Mouse (Mus musculus): ENCODE data around the gene Msh5. TPM values are rescaled to one million over a fixed set of nuclear protein-coding genes. Genes with fewer than 3 reads are reported as not detected.
A peak's percentile ranks its signal among the peaks of the same experiment; 100 is the strongest.
"Not testable (repeated sequence)": the region's sequence is repeated elsewhere in the genome, so short reads cannot be mapped to it uniquely, and the experiment has no call there.

Gene Msh5
- total RNA-seq, 1 experiment from 2014 or later, result 3.6 TPM

DNA sequence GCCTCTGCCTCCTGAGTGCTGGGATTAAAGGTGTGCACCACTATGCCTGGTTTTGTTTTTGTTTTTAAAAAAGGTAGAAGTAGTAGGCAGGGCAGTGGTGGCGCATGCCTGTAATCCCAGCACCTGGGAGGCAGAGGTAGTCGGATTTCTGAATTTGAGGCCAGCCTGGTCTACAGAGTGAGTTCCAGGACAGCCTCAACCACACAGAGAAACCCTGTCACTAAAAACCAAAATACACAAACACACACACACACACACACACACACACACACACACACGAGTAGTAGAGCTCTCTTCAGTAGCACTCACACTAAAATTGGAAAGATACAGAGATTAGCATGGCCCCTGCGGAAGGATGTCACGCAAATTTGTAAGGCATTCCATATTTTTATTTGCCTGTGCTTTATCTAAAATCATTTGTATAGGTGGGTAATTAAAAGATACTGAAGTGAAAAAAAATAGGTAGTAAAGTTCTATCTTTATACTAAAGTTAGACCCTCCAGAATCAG lies 2.4 kb upstream of the Msh5 start:
- no peak for DNase-seq

DNA sequence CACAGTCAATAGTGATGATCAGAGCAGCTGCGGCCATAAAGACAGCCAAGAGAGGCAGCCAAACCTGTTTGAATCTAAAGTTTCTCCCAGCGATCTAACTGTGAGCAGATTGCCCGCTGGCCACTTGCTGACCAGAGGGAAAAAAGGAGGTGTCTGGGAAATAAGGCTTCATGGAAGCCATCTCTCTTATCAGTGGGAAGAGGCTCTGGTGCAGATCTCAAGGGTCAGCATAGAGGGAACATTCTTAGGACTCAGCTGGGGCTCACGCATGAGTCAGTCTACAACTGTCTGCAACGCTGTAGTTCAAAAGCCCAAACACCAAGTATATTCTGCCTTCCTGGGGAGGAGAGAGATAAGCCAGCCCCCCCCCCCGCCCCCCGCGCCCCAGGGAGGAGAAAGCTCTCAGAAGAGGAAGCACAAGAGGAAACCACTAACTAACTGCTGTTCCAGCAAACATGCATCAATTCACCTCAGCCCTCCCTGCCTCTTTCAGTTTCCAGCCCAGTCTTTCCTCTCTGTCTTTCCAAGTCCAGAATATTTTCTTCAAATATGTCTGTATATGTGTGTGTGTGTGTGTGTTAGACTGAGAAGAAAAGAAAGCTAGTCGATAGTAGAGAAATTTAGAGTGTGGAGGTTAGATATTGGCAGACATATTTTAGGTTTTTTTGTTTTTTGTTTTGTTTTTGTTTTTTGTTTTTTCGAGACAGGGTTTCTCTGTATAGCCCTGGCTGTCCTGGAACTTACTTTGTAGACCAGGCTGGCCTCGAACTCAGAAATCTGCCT lies 1.8 kb upstream of the Msh5 start:
- DNase-seq, result peak; percentile 23

DNA sequence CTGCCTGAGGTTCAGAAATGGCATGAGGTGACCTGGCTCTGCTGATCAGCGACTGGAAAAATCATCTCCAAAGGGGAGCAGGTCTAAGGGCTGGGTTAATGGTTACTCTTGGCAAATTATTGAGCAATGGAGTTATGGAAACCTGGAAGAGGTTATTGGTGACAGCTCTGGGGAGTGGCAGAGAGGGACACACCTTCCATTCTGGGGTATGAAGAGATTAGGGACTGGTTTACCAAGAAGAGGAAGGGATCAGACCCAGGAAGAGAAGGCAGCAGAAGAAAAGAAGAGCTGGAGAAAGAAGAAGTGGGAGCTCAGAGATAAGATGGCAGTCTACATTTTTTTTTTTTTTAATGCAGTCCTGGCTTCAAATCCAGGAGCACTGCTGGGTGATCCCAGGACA lies 1.1 kb upstream of the Msh5 start:
- peak; percentile 2 for DNase-seq

DNA sequence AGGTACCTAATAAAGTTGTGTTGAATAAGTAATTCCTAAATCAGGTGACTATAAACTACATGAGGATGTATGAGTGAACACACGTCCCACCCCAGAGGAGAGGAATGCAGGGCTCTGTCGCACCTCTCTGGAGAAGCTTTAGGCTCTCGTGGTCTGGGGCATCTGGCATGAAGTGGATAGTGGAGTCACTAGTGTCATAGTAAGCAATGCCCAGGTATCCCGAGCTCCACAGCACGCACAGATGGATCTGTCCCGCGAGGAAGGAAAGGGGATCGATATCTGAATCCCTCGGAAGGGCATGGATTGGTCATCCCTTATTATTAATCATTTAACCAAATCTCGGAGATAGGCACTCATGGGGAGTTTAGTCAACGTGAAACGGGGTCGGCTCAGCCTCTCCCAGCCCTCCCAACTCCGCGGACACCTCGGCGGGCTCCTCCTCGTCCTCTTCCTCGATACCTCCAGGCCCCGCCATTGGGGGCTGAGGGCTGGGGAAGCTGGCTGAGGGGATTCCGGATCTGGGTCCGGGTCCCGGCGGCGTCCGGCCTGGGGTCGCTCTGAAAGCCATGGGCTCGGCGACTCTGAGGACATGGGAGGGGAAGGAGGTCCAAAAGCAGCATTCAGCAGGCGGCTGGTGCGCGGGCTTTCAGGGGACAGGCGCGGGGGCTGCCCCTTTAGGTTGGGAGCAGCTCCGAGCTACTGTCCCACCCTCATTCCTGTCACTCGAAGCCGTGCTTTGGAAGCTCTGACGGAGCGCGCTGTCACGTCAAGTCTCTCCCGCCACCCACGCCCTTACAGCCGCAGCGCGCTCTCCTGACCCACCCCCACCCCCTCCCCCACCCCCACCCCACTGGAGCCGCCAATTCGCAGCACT lies 501 bp downstream of the Msh5 start:
- peak; percentile 3 for DNase-seq

DNA sequence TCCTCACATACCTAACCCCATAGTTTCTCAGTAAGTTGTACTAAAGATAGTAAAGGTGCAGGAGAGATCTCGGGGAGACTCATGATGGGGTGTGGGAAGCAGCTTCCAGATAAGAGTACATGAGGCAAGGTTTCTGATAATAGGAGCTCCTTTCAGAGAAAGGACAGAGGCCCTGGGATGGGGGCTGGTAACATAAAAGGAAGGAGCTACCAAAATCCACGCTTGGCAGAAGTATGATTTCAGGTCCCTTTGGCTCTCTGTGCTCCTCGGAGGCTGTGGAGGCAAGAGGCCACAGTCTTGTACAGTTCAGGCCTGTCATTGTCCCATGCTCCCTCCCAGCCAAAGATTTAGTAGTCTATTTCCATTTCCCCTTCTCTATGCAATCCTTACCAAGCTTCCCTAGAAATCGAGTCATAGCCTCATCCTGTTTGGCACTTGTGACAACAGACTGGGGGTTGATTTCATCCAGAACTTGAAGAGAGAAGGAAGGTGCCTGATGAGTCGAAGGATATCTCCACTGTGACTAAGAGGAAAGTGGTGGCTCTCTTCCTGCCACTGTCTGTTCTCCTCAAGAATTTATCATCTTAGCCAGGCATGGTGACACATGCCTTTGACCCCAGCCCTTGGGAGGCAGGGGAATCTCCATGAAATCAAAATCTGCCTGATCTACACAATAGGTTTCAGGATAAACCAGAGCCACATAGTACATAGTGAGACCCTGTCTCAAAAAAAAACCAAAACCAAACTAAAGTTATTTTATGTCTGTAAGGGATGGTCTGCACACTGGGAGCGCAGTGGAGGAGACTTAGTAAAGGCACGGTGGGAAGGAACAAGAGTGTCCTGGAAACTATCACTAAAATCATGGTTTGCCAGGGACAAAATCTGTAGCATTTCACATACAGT lies 1.4 kb downstream of the Msh5 start:
- DNase-seq, result peak; percentile 7

DNA sequence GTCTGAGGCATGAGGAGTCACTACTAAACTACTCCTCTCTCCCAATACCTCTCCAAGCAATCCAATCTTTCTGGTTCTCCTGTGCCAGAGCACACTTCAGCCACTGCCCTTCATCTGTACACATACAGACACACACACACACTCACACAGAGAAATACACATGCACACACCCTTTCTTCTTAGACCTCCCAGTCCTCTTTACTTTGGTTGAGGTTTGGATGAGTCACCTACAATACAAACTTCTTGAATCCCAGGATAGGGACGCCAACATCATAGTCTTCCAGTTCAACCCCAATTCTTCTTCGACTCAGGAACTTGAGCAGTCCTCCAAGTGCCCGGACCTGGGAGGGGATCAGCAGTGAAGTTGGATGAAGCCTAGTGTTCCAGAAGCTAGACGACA lies 2.8 kb downstream of the Msh5 start:
- DNase-seq, result no peak

DNA sequence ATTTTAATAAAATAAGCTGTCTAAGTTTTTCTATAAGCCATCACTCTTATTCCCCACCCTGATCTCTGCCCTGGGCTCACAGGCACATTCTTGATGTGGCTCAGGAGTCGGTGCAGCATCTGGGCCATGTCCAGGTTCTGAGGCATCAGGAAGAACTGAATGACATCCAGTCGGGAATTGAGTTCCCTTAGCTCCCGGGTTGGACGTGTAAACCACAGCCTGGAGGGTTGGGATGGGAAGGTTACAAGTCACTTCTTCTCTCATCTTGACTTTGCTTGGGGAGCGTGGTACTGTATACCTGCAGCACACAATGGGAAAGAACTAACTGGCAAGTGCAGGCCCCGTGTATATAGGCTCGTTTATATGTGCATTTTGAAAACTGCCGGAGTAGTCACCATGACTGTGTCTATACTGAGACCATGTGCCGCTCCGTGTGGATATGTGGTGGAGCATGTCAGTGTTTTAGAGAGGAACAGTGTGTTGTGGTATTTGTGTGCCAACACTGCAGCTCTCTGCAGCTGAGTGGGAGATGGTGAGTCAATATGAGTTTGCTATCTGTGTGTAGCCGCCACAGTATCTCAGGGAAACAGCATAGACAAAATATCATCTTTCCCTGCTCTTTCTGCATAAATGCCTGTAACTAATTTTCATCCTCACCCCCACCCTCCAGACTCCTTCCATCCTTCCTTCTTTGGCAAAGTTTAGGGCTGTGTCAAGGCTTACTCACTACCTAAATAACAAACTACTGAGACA lies 7.2 kb downstream of the Msh5 start:
- DNase-seq, result no peak

DNA sequence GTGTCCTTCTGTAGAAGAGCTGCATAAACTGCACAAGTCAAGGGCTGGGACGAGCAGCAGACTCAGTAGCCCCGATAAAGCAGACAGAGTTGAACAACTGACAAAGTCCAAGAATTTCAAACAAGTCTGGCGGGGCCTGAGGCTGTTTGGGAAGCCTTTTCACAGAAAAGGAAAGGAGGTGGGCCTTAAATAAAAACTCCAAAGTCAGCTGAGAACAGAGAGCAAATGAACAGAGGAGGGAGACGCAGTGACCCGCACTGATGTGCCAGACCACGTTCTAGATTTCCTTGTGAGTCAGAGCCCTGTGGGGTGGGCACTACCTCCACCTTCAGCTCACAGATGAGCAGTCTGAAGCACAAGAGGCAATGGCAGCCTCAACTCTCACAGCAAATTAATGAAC lies 11.6 kb downstream of the Msh5 start:
- peak; percentile 3 for DNase-seq

DNA sequence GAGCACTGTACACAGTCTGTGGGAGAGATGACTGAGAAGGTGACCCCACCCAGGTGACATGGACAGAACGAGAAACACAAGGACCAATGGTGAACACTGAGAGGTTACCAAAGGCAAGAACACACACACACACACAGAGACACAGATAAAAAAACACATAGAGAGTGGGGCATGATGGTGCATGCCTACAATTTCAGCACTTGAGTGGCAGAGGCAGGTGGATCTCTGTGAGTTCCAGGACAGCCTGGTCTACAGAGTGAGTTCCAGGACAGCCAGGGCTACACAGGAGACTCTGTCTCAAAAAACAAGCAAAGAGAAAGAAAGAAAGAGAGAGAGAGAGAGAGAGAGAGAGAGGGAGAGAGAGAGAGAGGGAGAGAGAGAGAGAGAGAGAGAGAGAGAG lies 12.8 kb downstream of the Msh5 start:
- DNase-seq, result not testable (repeated sequence)

DNA sequence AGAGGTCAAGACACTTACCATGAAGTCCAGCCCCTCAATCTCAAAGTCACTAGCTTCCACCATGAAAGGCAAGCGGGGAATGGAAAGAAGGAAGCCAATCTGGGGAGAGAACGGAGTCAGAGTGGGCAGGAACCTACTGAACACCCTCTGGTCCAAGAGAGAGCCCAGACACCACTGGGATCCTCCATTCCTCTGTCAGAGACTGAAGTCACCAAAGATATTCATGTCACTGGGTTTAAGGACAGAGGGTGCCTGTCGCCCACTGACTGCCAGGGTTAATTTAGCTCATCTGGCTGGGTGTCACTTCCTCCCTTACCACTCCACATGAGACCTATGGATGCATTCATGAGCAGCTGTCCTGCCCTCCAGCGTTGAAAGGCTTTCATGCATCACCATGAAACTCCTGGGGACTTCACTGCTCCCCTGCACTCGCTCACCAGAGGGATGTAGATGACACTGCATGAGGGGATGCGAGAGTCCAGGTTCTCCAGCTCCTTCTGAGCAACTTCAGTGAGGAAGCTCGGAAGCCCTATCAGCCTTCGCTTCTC lies 14.1 kb downstream of the Msh5 start:
- no peak for DNase-seq

DNA sequence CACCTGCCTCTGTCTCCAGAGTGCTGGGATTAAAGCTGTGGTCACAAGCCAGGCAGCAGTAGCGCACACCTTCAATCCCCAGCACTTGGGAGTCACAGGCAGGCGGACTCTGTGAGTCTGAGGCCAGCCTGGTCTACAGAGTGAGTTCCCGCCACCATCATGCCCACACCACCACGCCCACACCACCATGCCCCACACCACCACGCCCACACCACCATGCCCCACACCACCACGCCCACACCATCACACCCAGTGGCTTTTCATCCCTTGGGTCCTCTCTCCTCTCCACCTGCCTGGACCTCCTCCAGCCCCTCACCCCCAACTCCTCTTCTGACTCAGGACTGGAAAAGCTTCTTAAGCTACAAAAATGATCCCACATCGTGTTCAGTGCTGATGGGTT lies 14.7 kb downstream of the Msh5 start:
- peak; percentile 3 for DNase-seq

DNA sequence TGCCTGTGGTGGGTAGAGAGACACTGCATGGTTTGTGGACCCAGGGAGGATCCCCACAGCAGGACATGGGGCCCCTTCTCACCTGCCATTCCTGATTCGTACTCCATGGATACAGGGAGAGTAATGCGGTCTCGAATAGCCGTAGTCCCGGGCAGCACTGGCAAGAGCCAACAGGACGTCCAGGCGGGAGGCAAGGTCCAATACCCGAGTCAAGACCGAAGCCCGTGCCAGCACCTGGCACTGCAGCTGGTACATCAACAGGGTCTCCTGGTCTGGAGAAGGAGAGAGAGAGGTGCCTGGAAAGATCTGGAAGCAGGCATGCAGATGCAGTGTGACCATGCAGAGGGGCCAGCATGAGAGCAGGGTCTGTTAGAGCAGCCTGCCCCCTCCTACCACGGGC lies 15.3 kb downstream of the Msh5 start:
- peak; percentile 2 for DNase-seq

DNA sequence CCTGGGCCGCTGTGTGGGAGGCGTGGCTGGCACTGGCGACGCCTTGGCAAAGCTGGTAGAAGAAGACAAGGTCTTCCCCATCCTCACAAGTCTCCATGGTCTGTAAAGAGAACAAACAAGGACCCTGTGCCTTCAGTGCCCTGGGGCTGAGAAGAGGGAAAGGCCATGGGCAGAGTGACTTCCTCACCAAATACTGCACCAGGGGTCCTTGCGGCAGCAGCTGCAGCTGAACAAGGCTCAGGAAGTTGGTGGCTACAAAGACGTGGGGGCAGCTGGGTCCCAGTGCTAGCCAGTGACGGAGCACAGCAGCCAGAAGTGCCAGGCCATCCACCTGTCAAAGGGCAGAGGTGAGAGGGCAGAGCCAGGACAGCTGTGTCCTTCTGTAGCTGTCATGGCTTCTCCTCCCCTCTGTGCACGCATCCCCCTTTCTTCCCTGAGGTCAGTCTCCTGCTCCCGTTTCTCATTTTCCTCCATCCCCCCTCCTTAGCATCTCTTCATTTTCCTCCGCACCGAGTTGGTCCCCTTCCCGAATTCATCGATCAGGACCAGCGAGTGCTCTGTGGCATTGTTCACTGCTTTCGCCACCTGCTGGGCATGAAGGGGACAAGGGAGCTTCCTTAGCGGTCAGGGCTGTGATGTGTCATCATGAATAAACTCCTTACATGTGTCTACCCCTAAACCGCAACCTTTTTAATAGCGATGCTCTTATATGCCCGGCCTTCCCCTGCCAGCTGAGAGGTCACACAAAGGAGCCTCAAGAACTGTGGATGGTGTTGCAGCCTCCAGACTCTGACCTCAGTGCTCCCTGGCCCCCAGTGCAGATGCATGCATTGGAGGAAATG lies 16.6 kb downstream of the Msh5 start:
- DNase-seq, result no peak

DNA sequence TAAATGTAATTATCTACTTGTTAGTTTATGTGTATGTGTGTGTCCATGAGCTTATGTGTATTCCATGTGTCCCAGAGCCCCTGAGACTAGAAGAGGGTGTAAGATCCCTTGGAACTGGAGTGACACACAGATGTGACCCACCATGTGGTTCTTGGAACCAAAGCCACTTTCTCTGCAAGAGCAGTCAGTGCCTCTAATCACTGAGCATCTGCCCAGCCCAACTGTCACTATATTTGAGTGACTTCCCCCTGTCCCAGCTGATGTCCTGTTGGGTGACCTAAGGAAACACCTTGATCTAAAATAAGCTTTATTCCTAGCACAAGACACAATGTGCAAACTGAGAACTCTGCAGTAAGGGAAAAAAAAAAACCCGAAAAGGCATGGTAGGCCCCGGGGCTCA lies 18.2 kb downstream of the Msh5 start:
- DNase-seq, result no peak

DNA sequence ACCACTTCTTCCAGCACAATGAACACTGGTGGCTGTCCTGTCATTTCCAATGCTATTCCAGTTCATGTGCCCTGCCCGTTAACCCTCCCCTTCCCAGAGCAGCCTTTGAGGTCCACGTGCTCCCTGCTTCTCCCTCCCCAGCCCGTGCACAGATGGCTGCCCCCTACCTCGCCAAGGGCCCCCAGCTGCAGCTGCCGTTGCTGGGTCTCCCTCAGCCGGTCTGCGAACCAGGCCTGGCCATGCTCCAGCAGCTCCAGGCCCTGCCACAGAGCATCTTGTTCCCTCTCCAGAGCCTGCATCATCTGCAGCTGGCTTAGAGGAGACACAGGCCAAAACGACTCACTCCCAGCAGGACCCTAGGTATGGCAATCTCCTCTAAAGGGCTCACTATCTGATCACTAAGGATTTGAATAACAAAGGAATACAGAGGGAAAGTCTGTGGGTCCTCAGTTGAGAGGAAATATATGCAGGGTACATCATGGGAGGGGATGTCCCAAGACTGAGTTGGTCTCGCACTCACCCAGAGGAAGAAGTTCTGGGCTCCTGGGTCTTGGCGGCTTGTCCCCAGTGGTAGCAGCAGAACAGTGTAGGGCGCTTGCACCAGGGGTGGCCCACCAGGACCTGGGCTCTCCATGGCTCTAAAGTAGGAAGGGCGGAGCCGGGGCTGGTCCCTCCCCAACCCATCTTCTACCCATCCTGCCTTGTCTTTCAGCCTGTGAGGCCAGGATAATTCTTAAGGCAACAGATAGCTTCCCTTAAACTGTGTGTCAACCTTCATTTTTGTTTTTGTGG lies 19.1 kb downstream of the Msh5 start, which contains the start of gene Sapcd1:
Gene Sapcd1, minus strand, starts transcription at position 740 of the 792 bp plus-strand sequence.
- no peak for DNase-seq

DNA sequence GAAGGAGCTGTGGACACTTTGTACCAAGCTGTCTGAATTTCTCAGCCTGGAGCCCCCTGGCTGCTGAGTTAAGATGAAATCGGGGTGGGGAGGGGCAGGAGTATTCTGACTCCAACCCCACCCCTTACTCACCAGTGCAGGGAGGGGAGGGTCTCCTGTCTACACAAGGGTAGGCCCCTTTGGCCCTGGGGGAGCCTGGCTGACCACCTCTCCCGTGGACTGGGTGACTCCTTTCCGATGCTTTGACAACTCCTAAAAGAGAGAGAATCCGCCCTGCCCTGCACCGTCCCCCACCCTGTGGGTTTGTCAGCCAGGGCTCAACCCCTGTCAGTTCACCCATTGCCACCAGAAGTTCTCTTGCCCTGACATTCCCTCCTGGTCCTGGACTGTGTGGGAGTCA lies 20.3 kb downstream of the Msh5 start:
- DNase-seq, result no peak

DNA sequence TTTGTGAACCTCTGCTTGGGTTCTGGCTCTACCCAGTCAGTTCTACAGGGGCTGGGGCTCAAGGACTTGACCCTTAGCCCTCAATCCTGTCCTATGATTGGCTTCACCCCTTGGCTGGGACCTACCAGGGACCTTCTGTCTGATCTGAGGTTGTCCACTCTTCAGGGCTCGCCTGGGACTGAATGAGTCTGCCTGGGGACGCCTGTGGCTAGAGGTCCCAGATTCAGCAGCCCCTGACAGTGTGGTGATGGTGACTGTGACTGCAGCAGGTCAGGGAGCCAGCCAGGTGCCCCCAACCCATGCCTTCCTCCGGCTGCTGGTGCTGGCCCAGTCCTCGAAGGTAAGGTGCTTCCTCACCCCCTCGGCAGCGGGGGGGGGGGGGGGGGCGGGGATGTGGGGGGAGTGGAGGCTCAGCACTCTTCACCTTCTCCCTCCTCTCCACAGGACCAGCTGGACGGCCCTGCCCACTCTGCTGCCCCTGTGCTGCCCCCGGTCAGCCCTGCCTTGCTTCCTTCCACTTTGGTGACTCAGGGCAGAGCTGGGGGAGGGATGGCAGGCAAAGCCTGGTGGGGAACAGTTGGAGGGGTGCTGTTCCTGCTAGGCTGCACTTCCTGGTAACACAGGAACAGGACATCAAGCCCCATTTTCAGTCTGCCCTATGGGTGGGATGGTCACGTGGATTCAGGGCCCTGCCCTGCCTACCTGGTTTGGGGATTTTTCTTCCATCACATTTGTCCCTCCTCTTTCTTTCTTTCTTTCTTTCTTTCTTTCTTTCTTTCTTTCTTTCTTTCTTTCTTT lies 21.7 kb downstream of the Msh5 start:
- DNase-seq, result peak; percentile 51

DNA sequence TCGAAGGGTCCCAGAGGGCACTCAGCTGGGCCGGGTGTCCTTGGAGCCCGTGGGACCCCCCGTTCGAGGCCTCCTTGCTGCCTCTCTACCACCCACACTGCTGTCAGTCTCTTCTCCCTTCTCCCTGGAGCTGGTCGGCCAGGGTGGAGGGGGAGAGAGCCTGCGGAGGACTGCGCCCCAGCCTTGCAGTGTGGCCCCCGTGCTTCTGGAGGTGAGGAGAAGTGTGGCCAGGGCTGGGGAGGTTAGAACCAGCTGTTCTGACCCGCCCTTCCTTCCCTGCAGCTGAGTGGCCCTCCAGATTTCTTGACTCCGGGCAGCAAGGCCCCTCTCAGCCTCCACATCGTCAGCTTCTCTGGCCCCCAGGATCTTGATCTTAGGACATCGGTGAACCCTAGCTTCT lies 22.3 kb downstream of the Msh5 start:
- DNase-seq, result no peak
